Mouse (Mus musculus) heart, embryonic 12.5 days (tissue): ENCODE measurements around the gene Mrps27. TPM values are rescaled to one million over a fixed set of nuclear protein-coding genes. Genes with fewer than 3 reads are reported as not detected.

Experiments used
- ATAC-seq: fragments of 200-750 bp; cut with Nextera tagmentation; 2 replicates; pipeline ENCODE4 v1.8.0; 2017; ENCODE audit warnings: moderate TSS enrichment, moderate library complexity; ENCODE audit not compliant: insufficient number of reproducible peaks, low FRiP score
- H3K27ac ChIP-seq: fragments of 300-500 bp; sonication (generic); 2 replicates; pipeline ENCODE4 v1.5.1; 2016; ENCODE audit warnings: mild to moderate bottlenecking, moderate library complexity; ENCODE audit not compliant: poor library complexity, severe bottlenecking
- H3K27me3 ChIP-seq: fragments of 300-500 bp; sonication (generic); replicated peaks from 2 replicates; pipeline ENCODE4 v1.6.1; 2016; ENCODE audit warnings: mild to moderate bottlenecking, moderate library complexity
- H3K36me3 ChIP-seq: fragments of 300-500 bp; sonication (generic); 2 replicates; pipeline ENCODE4 v1.6.1; 2016; ENCODE audit warnings: mild to moderate bottlenecking, moderate library complexity
- H3K4me1 ChIP-seq: fragments of 300-500 bp; sonication (generic); replicated peaks from 2 replicates; pipeline ENCODE4 v1.6.1; 2016; ENCODE audit warnings: mild to moderate bottlenecking
- H3K4me2 ChIP-seq: fragments of 300-500 bp; sonication (generic); 2 replicates; pipeline ENCODE4 v1.6.1; 2016; ENCODE audit warnings: mild to moderate bottlenecking, moderate library complexity
- H3K4me3 ChIP-seq: fragments of 300-500 bp; sonication (generic); 2 replicates; pipeline ENCODE4 v1.5.1; 2016; ENCODE audit warnings: mild to moderate bottlenecking
- H3K9ac ChIP-seq: fragments of 300-500 bp; sonication (generic); 2 replicates; pipeline ENCODE4 v1.6.1; 2016; ENCODE audit warnings: mild to moderate bottlenecking, moderate library complexity
- H3K9me3 ChIP-seq: fragments of 300-500 bp; sonication (generic); replicated peaks from 2 replicates; pipeline ENCODE4 v1.6.1; 2016; ENCODE audit warnings: mild to moderate bottlenecking, moderate library complexity
- WGBS: fragments of 180-500 bp; shearing (Covaris S2); methylation state at CpG from one replicate; pipeline ENCODE4 v1.1.7; 2016; 5-methylcytosine and 5-hydroxymethylcytosine counted together
- polyA plus RNA-seq: library from polyadenylated mRNA; unstranded; fragments of >200 nt; fragmentation: Nextera tagmentation; extraction: Ambion mirVana; gene quantifications from 2 replicates; pipeline ENCODE4 v1.2.1, GENCODE M21; 2016

Gene Mrps27
- polyA plus RNA-seq = 72.6 and 73.0 TPM in 2 replicates

GRCm38 (mm10) chr13:99344599-99345575 lies at the start of gene Mrps27, which contains the start of gene Ptcd2:
Gene Mrps27 (plus strand): TSS chr13:99344786.
Gene Ptcd2 (minus strand): TSS chr13:99344705.
- peak; percentile 96 for ATAC-seq
- Histone ChIP-seq H3K4me3 (peak within 1 kb of the TSS; percentile 65), H3K9me3 (no peaks in the 10 kb centered on the region), H3K9ac (peak within 1 kb of the TSS; percentile 80), H3K27ac (peak within 1 kb of the TSS; percentile 75), H3K4me2 (peak within 1 kb of the TSS; percentile 76), H3K4me1 (peaks cover 21% of the 10 kb centered on the region), H3K27me3 (no peaks in the 10 kb centered on the region), H3K36me3 (peaks cover 44% of the 10 kb centered on the region)
- WGBS = 2% methylated on average over 39 of the region's 39 CpGs

- WGBS = 78% methylated on average over 5 of the region's 5 CpGs
- H3K4me2 ChIP-seq = no peak overlapping the region
- H3K4me1 ChIP-seq = peaks cover 14% of the 10 kb centered on the region
- no peak overlapping the region for H3K4me3 ChIP-seq
- H3K9me3 ChIP-seq = peaks cover 5% of the 10 kb centered on the region
- no peak for ATAC-seq
- H3K9ac ChIP-seq = no peak overlapping the region
- H3K27me3 ChIP-seq = no peaks in the 10 kb centered on the region
- H3K36me3 ChIP-seq = no peaks in the 10 kb centered on the region
- no peak overlapping the region for H3K27ac ChIP-seq
These were observed 44.7 kb upstream of the Mrps27 start for GRCm38 (mm10) chr13:99299921-99300320.

- Histone ChIP-seq H3K9me3 (no peaks in the 10 kb centered on the region), H3K4me1 (peaks cover 28% of the 10 kb centered on the region), H3K27me3 (no peaks in the 10 kb centered on the region), H3K27ac (peak overlapping the region; percentile 33; the same call in 1 of the 2 replicates), H3K36me3 (no peaks in the 10 kb centered on the region), H3K4me3 (no peak overlapping the region), H3K9ac (no peak overlapping the region), H3K4me2 (no peak overlapping the region)
- 49% methylated on average over 5 of the region's 5 CpGs for WGBS
- peak; percentile 48; the same call in 1 of the 2 replicates for ATAC-seq
These were observed 40.7 kb upstream of the Mrps27 start for GRCm38 (mm10) chr13:99303846-99304245.

- Histone ChIP-seq H3K9me3 (no peaks in the 10 kb centered on the region), H3K27me3 (no peaks in the 10 kb centered on the region), H3K27ac (peak overlapping the region; percentile 33), H3K9ac (no peak overlapping the region), H3K4me2 (no peak overlapping the region), H3K4me3 (no peak overlapping the region), H3K36me3 (no peaks in the 10 kb centered on the region), H3K4me1 (peaks cover 28% of the 10 kb centered on the region)
- no peak for ATAC-seq
- 49% methylated on average over 11 of the region's 11 CpGs for WGBS
These were observed 40.2 kb upstream of the Mrps27 start for GRCm38 (mm10) chr13:99304365-99304764.

GRCm38 (mm10) chr13:99305186-99305585 lies 39.4 kb upstream of the Mrps27 start:
- no peak overlapping the region for H3K4me2 ChIP-seq
- no peaks in the 10 kb centered on the region for H3K27me3 ChIP-seq
- H3K9ac ChIP-seq = no peak overlapping the region
- H3K27ac ChIP-seq = no peak overlapping the region
- no peak for ATAC-seq
- peaks cover 28% of the 10 kb centered on the region for H3K4me1 ChIP-seq
- no peaks in the 10 kb centered on the region for H3K36me3 ChIP-seq
- no peak overlapping the region for H3K4me3 ChIP-seq
- 85% methylated on average over 1 of the region's 1 CpGs for WGBS
- no peaks in the 10 kb centered on the region for H3K9me3 ChIP-seq

GRCm38 (mm10) chr13:99306164-99306563 lies 38.4 kb upstream of the Mrps27 start:
- no peaks in the 10 kb centered on the region for H3K36me3 ChIP-seq
- H3K4me3 ChIP-seq = no peak overlapping the region
- no peaks in the 10 kb centered on the region for H3K9me3 ChIP-seq
- ATAC-seq = no peak
- H3K4me2 ChIP-seq = no peak overlapping the region
- 84% methylated on average over 8 of the region's 8 CpGs for WGBS
- H3K27ac ChIP-seq = no peak overlapping the region
- H3K27me3 ChIP-seq = no peaks in the 10 kb centered on the region
- H3K4me1 ChIP-seq = peaks cover 28% of the 10 kb centered on the region
- no peak overlapping the region for H3K9ac ChIP-seq

GRCm38 (mm10) chr13:99307930-99308359 lies 36.6 kb upstream of the Mrps27 start:
- Histone ChIP-seq H3K4me2 (no peak overlapping the region), H3K27ac (peak overlapping the region; percentile 92), H3K27me3 (no peaks in the 10 kb centered on the region), H3K4me3 (no peak overlapping the region), H3K9ac (no peak overlapping the region), H3K9me3 (no peaks in the 10 kb centered on the region), H3K36me3 (no peaks in the 10 kb centered on the region), H3K4me1 (peaks cover 28% of the 10 kb centered on the region)
- peak; percentile 68 for ATAC-seq
- WGBS = 19% methylated on average over 5 of the region's 5 CpGs

GRCm38 (mm10) chr13:99308393-99308792 lies 36.2 kb upstream of the Mrps27 start:
- peak; percentile 26; the same call in 1 of the 2 replicates for ATAC-seq
- no peak overlapping the region for H3K4me3 ChIP-seq
- H3K9ac ChIP-seq = no peak overlapping the region
- no peaks in the 10 kb centered on the region for H3K9me3 ChIP-seq
- no peak overlapping the region for H3K4me2 ChIP-seq
- H3K27me3 ChIP-seq = no peaks in the 10 kb centered on the region
- no peaks in the 10 kb centered on the region for H3K36me3 ChIP-seq
- 72% methylated on average over 8 of the region's 8 CpGs for WGBS
- peaks cover 27% of the 10 kb centered on the region for H3K4me1 ChIP-seq
- H3K27ac ChIP-seq = peak overlapping the region; percentile 92

- no peaks in the 10 kb centered on the region for H3K4me1 ChIP-seq
- H3K9me3 ChIP-seq = no peaks in the 10 kb centered on the region
- no peaks in the 10 kb centered on the region for H3K27me3 ChIP-seq
- H3K9ac ChIP-seq = no peak overlapping the region
- H3K36me3 ChIP-seq = peaks cover 5% of the 10 kb centered on the region
- no peak overlapping the region for H3K4me3 ChIP-seq
- H3K4me2 ChIP-seq = no peak overlapping the region
- H3K27ac ChIP-seq = no peak overlapping the region
- 86% methylated on average over 5 of the region's 5 CpGs for WGBS
- ATAC-seq = no peak
These were observed 30.5 kb upstream of the Mrps27 start for GRCm38 (mm10) chr13:99314098-99314497.

- Histone ChIP-seq H3K36me3 (peaks cover 11% of the 10 kb centered on the region), H3K9me3 (no peaks in the 10 kb centered on the region), H3K4me2 (no peak overlapping the region), H3K4me3 (no peak overlapping the region), H3K9ac (no peak overlapping the region), H3K27me3 (no peaks in the 10 kb centered on the region), H3K27ac (no peak overlapping the region), H3K4me1 (no peaks in the 10 kb centered on the region)
- WGBS = 80% methylated on average over 15 of the region's 15 CpGs
- ATAC-seq = no peak
These were observed 29.9 kb upstream of the Mrps27 start for GRCm38 (mm10) chr13:99314657-99315181.

- ATAC-seq = no peak
These were observed 28.2 kb upstream of the Mrps27 start for GRCm38 (mm10) chr13:99316366-99316765.

More at GRCm38 (mm10) chr13:99316366-99316765, 28.2 kb upstream of the Mrps27 start:
- no peak overlapping the region for H3K9ac ChIP-seq
- no peak overlapping the region for H3K4me2 ChIP-seq
- peaks cover 28% of the 10 kb centered on the region for H3K36me3 ChIP-seq
- H3K27ac ChIP-seq = no peak overlapping the region
- H3K9me3 ChIP-seq = no peaks in the 10 kb centered on the region
- H3K4me3 ChIP-seq = no peak overlapping the region
- WGBS = 89% methylated on average over 6 of the region's 6 CpGs
- H3K4me1 ChIP-seq = no peaks in the 10 kb centered on the region
- no peaks in the 10 kb centered on the region for H3K27me3 ChIP-seq
